Mouse (Mus musculus): Measurements from ENCODE around the gene Cckar. TPM values are rescaled to one million over a fixed set of nuclear protein-coding genes. Genes with fewer than 3 reads are reported as not detected.

Gene Cckar
- polyA plus RNA-seq, 1 experiment, result not detected

- Histone ChIP-seq H3K4me3 (ENCODE audit: insufficient read depth, low read length) (no peak overlapping the region), H3K27ac (ENCODE audit: insufficient read depth, low read length) (no peak overlapping the region), H3K4me1 (ENCODE audit: control insufficient read depth, insufficient read depth, low read length) (no peaks in the 10 kb centered on the region)
- TF ChIP-seq POLR2A (IDR thresholded peaks at IDR 0.05; ENCODE audit: extremely low read depth, insufficient read depth, low read length), result no peak
Observed at GRCm38 (mm10) chr5:53696701-53697100, 10.8 kb downstream of the Cckar start.

GRCm38 (mm10) chr5:53692662-53693061 lies 14.8 kb downstream of the Cckar start:
- no peak overlapping the region for H3K4me3 ChIP-seq (ENCODE audit: insufficient read depth, low read length)
- H3K27ac ChIP-seq (ENCODE audit: insufficient read depth, low read length), result no peak overlapping the region
- H3K4me1 ChIP-seq (ENCODE audit: control insufficient read depth, insufficient read depth, low read length), result no peaks in the 10 kb centered on the region
- TF ChIP-seq CTCF (IDR thresholded peaks at IDR 0.05; ENCODE audit: extremely low read depth, insufficient read depth, low read length) (no peak), POLR2A (IDR thresholded peaks at IDR 0.05; ENCODE audit: extremely low read depth, insufficient read depth, low read length) (no peak)

- Histone ChIP-seq H3K4me3 (ENCODE audit: insufficient read depth, low read length) (no peak overlapping the region), H3K27ac (ENCODE audit: insufficient read depth, low read length) (no peak overlapping the region), H3K4me1 (ENCODE audit: control insufficient read depth, insufficient read depth, low read length) (no peaks in the 10 kb centered on the region)
- no peak for TF ChIP-seq CTCF (IDR thresholded peaks at IDR 0.05; ENCODE audit: extremely low read depth, insufficient read depth, low read length)
- TF ChIP-seq POLR2A (IDR thresholded peaks at IDR 0.05; ENCODE audit: extremely low read depth, insufficient read depth, low read length), result no peak
Observed at GRCm38 (mm10) chr5:53692100-53692499, 15.4 kb downstream of the Cckar start.

GRCm38 (mm10) chr5:53691577-53691976 lies 15.9 kb downstream of the Cckar start:
- no peaks in the 10 kb centered on the region for H3K4me1 ChIP-seq (ENCODE audit: control insufficient read depth, insufficient read depth, low read length)
- TF ChIP-seq CTCF (IDR thresholded peaks at IDR 0.05; ENCODE audit: extremely low read depth, insufficient read depth, low read length), result no peak
- TF ChIP-seq POLR2A (IDR thresholded peaks at IDR 0.05; ENCODE audit: extremely low read depth, insufficient read depth, low read length), result no peak

GRCm38 (mm10) chr5:53688326-53688725 lies 19.2 kb downstream of the Cckar start:
- no peak overlapping the region for H3K27ac ChIP-seq (ENCODE audit: insufficient read depth, low read length)
- H3K4me3 ChIP-seq (ENCODE audit: insufficient read depth, low read length), result no peak overlapping the region
- no peaks in the 10 kb centered on the region for H3K4me1 ChIP-seq (ENCODE audit: control insufficient read depth, insufficient read depth, low read length)
- TF ChIP-seq CTCF (IDR thresholded peaks at IDR 0.05; ENCODE audit: extremely low read depth, insufficient read depth, low read length) (no peak), POLR2A (IDR thresholded peaks at IDR 0.05; ENCODE audit: extremely low read depth, insufficient read depth, low read length) (no peak)

More at GRCm38 (mm10) chr5:53691577-53691976, 15.9 kb downstream of the Cckar start:
- Histone ChIP-seq H3K4me3 (ENCODE audit: insufficient read depth, low read length) (no peak overlapping the region), H3K27ac (ENCODE audit: insufficient read depth, low read length) (no peak overlapping the region)

- Histone ChIP-seq H3K27ac (ENCODE audit: insufficient read depth, low read length) (no peak overlapping the region), H3K4me1 (ENCODE audit: control insufficient read depth, insufficient read depth, low read length) (no peaks in the 10 kb centered on the region), H3K4me3 (ENCODE audit: insufficient read depth, low read length) (no peak overlapping the region)
- no peak for TF ChIP-seq POLR2A (IDR thresholded peaks at IDR 0.05; ENCODE audit: extremely low read depth, insufficient read depth, low read length)
- TF ChIP-seq CTCF (IDR thresholded peaks at IDR 0.05; ENCODE audit: extremely low read depth, insufficient read depth, low read length), result no peak
Observed at GRCm38 (mm10) chr5:53686379-53686778, 21.1 kb downstream of the Cckar start.

GRCm38 (mm10) chr5:53685623-53686022 lies 21.9 kb downstream of the Cckar start:
- TF ChIP-seq CTCF (IDR thresholded peaks at IDR 0.05; ENCODE audit: extremely low read depth, insufficient read depth, low read length), result no peak
- no peak for TF ChIP-seq POLR2A (IDR thresholded peaks at IDR 0.05; ENCODE audit: extremely low read depth, insufficient read depth, low read length)
- Histone ChIP-seq H3K27ac (ENCODE audit: insufficient read depth, low read length) (no peak overlapping the region), H3K4me3 (ENCODE audit: insufficient read depth, low read length) (no peak overlapping the region), H3K4me1 (ENCODE audit: control insufficient read depth, insufficient read depth, low read length) (no peaks in the 10 kb centered on the region)

GRCm38 (mm10) chr5:53684417-53684816 lies 23.1 kb downstream of the Cckar start:
- H3K4me1 ChIP-seq (ENCODE audit: control insufficient read depth, insufficient read depth, low read length), result peaks cover under 1% of the 10 kb centered on the region; the same call in 1 of the 2 replicates
- H3K4me3 ChIP-seq (ENCODE audit: insufficient read depth, low read length), result no peak overlapping the region
- H3K27ac ChIP-seq (ENCODE audit: insufficient read depth, low read length), result no peak overlapping the region
- TF ChIP-seq POLR2A (IDR thresholded peaks at IDR 0.05; ENCODE audit: extremely low read depth, insufficient read depth, low read length) (no peak), CTCF (IDR thresholded peaks at IDR 0.05; ENCODE audit: extremely low read depth, insufficient read depth, low read length) (no peak)

GRCm38 (mm10) chr5:53683916-53684315 lies 23.6 kb downstream of the Cckar start:
- Histone ChIP-seq H3K4me3 (ENCODE audit: insufficient read depth, low read length) (no peak overlapping the region), H3K27ac (ENCODE audit: insufficient read depth, low read length) (no peak overlapping the region), H3K4me1 (ENCODE audit: control insufficient read depth, insufficient read depth, low read length) (peaks cover 1% of the 10 kb centered on the region; the same call in 1 of the 2 replicates)
- no peak for TF ChIP-seq POLR2A (IDR thresholded peaks at IDR 0.05; ENCODE audit: extremely low read depth, insufficient read depth, low read length)
- TF ChIP-seq CTCF (IDR thresholded peaks at IDR 0.05; ENCODE audit: extremely low read depth, insufficient read depth, low read length), result no peak

- TF ChIP-seq POLR2A (IDR thresholded peaks at IDR 0.05; ENCODE audit: extremely low read depth, insufficient read depth, low read length) (no peak), CTCF (IDR thresholded peaks at IDR 0.05; ENCODE audit: extremely low read depth, insufficient read depth, low read length) (no peak)
- H3K27ac ChIP-seq (ENCODE audit: insufficient read depth, low read length), result no peak overlapping the region
Observed at GRCm38 (mm10) chr5:53679651-53680050, 27.9 kb downstream of the Cckar start.

More at GRCm38 (mm10) chr5:53679651-53680050, 27.9 kb downstream of the Cckar start:
- Histone ChIP-seq H3K4me3 (ENCODE audit: insufficient read depth, low read length) (no peak overlapping the region), H3K4me1 (ENCODE audit: control insufficient read depth, insufficient read depth, low read length) (peaks cover 3% of the 10 kb centered on the region)
